Mouse (Mus musculus): ENCODE results near the gene Tmed5. TPM values are rescaled to one million over a fixed set of nuclear protein-coding genes. Genes with fewer than 3 reads are reported as not detected.

Gene Tmed5
- polyA plus RNA-seq, 1 experiment from 2014 or later: 24.1 TPM

GRCm38 (mm10) chr5:108085440-108085839, 47.0 kb downstream of the Tmed5 start:
- Histone ChIP-seq H3K36me3 (replicated peaks) (peaks cover 30% of the 10 kb centered on the region), H3K4me1 (no peaks in the 10 kb centered on the region), H3K4me3 (no peak overlapping the region), H3K4me2 (no peak overlapping the region), H3K9me3 (no peaks in the 10 kb centered on the region), H3K9ac (no peak overlapping the region), H3K27ac (no peak overlapping the region), H3K27me3 (replicated peaks) (no peaks in the 10 kb centered on the region)
- 94% methylated on average over 2 of the region's 2 CpGs for WGBS
- ATAC-seq (replicated peaks): no peak

GRCm38 (mm10) chr5:108082380-108082779, 50.0 kb downstream of the Tmed5 start:
- no peak overlapping the region for H3K27ac ChIP-seq
- no peak overlapping the region for H3K9ac ChIP-seq
- peaks cover 15% of the 10 kb centered on the region; the same call in 1 of the 2 replicates for H3K36me3 ChIP-seq (replicated peaks)
- H3K4me1 ChIP-seq: no peaks in the 10 kb centered on the region
- WGBS: 40% methylated on average over 2 of the region's 2 CpGs
- H3K9me3 ChIP-seq: no peaks in the 10 kb centered on the region
- no peaks in the 10 kb centered on the region for H3K27me3 ChIP-seq (replicated peaks)
- H3K4me3 ChIP-seq: no peak overlapping the region
- no peak for ATAC-seq (replicated peaks)
- H3K4me2 ChIP-seq: no peak overlapping the region

GRCm38 (mm10) chr5:108079603-108080002, 52.8 kb downstream of the Tmed5 start:
- Histone ChIP-seq H3K4me2 (no peak overlapping the region), H3K27ac (no peak overlapping the region), H3K4me3 (no peak overlapping the region), H3K36me3 (replicated peaks) (peaks cover 11% of the 10 kb centered on the region; the same call in 1 of the 2 replicates), H3K9me3 (no peaks in the 10 kb centered on the region), H3K27me3 (replicated peaks) (no peaks in the 10 kb centered on the region), H3K9ac (no peak overlapping the region), H3K4me1 (no peaks in the 10 kb centered on the region)
- no peak for ATAC-seq (replicated peaks)

- 54% methylated on average over 6 of the region's 6 CpGs for WGBS
- Histone ChIP-seq H3K9ac (no peak overlapping the region), H3K36me3 (replicated peaks) (peaks cover 15% of the 10 kb centered on the region; the same call in 1 of the 2 replicates), H3K9me3 (no peaks in the 10 kb centered on the region), H3K27me3 (replicated peaks) (no peaks in the 10 kb centered on the region), H3K4me2 (no peak overlapping the region), H3K4me3 (no peak overlapping the region), H3K4me1 (no peaks in the 10 kb centered on the region), H3K27ac (no peak overlapping the region)
- ATAC-seq (replicated peaks): no peak
These were observed 55.4 kb downstream of the Tmed5 start for GRCm38 (mm10) chr5:108076833-108077540.

GRCm38 (mm10) chr5:108076241-108076640, 56.2 kb downstream of the Tmed5 start:
- Histone ChIP-seq H3K9me3 (no peaks in the 10 kb centered on the region), H3K27me3 (replicated peaks) (no peaks in the 10 kb centered on the region), H3K4me3 (no peak overlapping the region), H3K4me1 (no peaks in the 10 kb centered on the region), H3K36me3 (replicated peaks) (peaks cover 12% of the 10 kb centered on the region), H3K27ac (no peak overlapping the region), H3K4me2 (no peak overlapping the region), H3K9ac (no peak overlapping the region)
- no peak for ATAC-seq (replicated peaks)

- H3K27ac ChIP-seq: no peak overlapping the region
- no peak overlapping the region for H3K4me3 ChIP-seq
- 97% methylated on average over 1 of the region's 1 CpGs for WGBS
- no peak for ATAC-seq (replicated peaks)
- H3K27me3 ChIP-seq (replicated peaks): no peaks in the 10 kb centered on the region
- H3K9ac ChIP-seq: no peak overlapping the region
- peaks cover 12% of the 10 kb centered on the region for H3K4me1 ChIP-seq
- no peak overlapping the region for H3K4me2 ChIP-seq
- peaks cover 25% of the 10 kb centered on the region for H3K36me3 ChIP-seq (replicated peaks)
- no peaks in the 10 kb centered on the region for H3K9me3 ChIP-seq
These were observed 60.1 kb downstream of the Tmed5 start for GRCm38 (mm10) chr5:108072301-108072700.

- peak within 1 kb of the TSS; percentile 94 for H3K4me3 ChIP-seq
- peaks cover 15% of the 10 kb centered on the region for H3K4me1 ChIP-seq
- H3K36me3 ChIP-seq (replicated peaks): peaks cover 8% of the 10 kb centered on the region
- no peaks in the 10 kb centered on the region for H3K27me3 ChIP-seq (replicated peaks)
- WGBS: under 1% methylated on average over 59 of the region's 59 CpGs
- no peaks in the 10 kb centered on the region for H3K9me3 ChIP-seq
- peak within 1 kb of the TSS; percentile 97 for H3K27ac ChIP-seq
- peak within 1 kb of the TSS; percentile 91 for H3K9ac ChIP-seq
- peak within 1 kb of the TSS; percentile 65 for H3K4me2 ChIP-seq
- peak; percentile 97 for ATAC-seq (replicated peaks)
These were observed 66.7 kb downstream of the Tmed5 start, which contains the start of gene Mtf2 for GRCm38 (mm10) chr5:108065465-108066411. TSS of gene Mtf2 (plus strand) at chr5:108065674.

GRCm38 (mm10) chr5:108060413-108060812, 72.0 kb downstream of the Tmed5 start:
- Histone ChIP-seq H3K9ac (no peak overlapping the region), H3K9me3 (no peaks in the 10 kb centered on the region), H3K36me3 (replicated peaks) (no peaks in the 10 kb centered on the region), H3K4me2 (no peak overlapping the region), H3K27me3 (replicated peaks) (no peaks in the 10 kb centered on the region), H3K27ac (no peak overlapping the region), H3K4me3 (no peak overlapping the region), H3K4me1 (no peaks in the 10 kb centered on the region; the same call in 1 of the 2 replicates)
- no peak for ATAC-seq (replicated peaks)
- 94% methylated on average over 9 of the region's 9 CpGs for WGBS

Other genes with a start within 250 kb of the Tmed5 start
- gene Rpl5, start 232.1 kb downstream of the Tmed5 start, polyA plus RNA-seq (2015; fragmentation: Nextera tagmentation; extraction: Ambion mirVana): 63.8 and 64.8 TPM in 2 replicates
- gene Fam69a, start 145.5 kb downstream of the Tmed5 start, polyA plus RNA-seq (2015; fragmentation: Nextera tagmentation; extraction: Ambion mirVana): 50.0 and 53.3 TPM in 2 replicates
- 111 and 120 TPM in 2 replicates for gene Mtf2, start 66.9 kb downstream of the Tmed5 start, polyA plus RNA-seq (2015; fragmentation: Nextera tagmentation; extraction: Ambion mirVana)
- 2.0 and 2.7 TPM in 2 replicates for gene Ccdc18, start 255 bp upstream of the Tmed5 start, polyA plus RNA-seq (2015; fragmentation: Nextera tagmentation; extraction: Ambion mirVana)
- 40.1 and 42.9 TPM in 2 replicates for gene Dr1, start 136.3 kb upstream of the Tmed5 start, polyA plus RNA-seq (2015; fragmentation: Nextera tagmentation; extraction: Ambion mirVana)
- 5.6 and 6.3 TPM in 2 replicates for gene Pigg, start 180.0 kb upstream of the Tmed5 start, polyA plus RNA-seq (2015; fragmentation: Nextera tagmentation; extraction: Ambion mirVana)
- 2.5 and 3.2 TPM in 2 replicates for gene Gm42517, start 235.3 kb upstream of the Tmed5 start, polyA plus RNA-seq (2015; fragmentation: Nextera tagmentation; extraction: Ambion mirVana)